Mouse (Mus musculus) cerebellum, adult 2 months (tissue): ENCODE results near the gene Cpox.

Experiments
- CTCF ChIP-seq: fragments of 200-500 bp; IDR thresholded peaks from 2 replicates; pipeline ENCODE4 v1.5.1; 2011; ENCODE audit warnings: low read depth, mild to moderate bottlenecking, control low read depth, low read length, moderate library complexity, borderline replicate concordance; ENCODE audit not compliant: insufficient read depth
- POLR2A ChIP-seq: fragments of 200-500 bp; IDR thresholded peaks from 2 replicates; pipeline ENCODE4 v1.6.1; 2011; ENCODE audit warnings: low read length, control low read depth, borderline replicate concordance; ENCODE audit not compliant: insufficient read depth

DNA sequence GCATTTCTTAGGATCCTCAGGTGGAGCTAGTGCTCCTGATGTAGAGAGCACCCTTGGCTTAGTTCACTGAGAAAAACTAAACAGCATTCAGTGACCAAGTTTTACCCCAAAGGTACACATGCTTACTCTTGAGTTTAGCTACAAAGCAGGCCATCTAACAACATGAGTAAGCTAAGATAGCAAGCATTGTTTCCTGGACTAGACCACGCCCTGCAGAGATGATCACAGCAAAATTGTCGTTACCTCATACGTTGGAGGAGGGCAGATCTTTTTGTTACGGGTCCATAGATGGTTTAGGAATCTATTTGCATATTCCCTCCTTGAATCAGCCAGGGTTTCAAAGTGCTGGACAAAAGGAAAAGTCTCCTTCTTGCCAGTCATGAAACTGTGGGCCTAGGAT lies 32.6 kb upstream of the Cpox start:
- TF ChIP-seq CTCF: no peak
- no peak for TF ChIP-seq POLR2A
